Mouse (Mus musculus): ENCODE results near the gene Hist1h1d. TPM values are rescaled to one million over a fixed set of nuclear protein-coding genes. Genes with fewer than 3 reads are reported as not detected.
"Not testable (repeated sequence)": the region's sequence is repeated elsewhere in the genome, so short reads cannot be mapped to it uniquely, and the experiment has no call there.

The Hist1h1d gene
- polyA plus RNA-seq, 1 experiment from 2014 or later, result 0.21 TPM

DNA sequence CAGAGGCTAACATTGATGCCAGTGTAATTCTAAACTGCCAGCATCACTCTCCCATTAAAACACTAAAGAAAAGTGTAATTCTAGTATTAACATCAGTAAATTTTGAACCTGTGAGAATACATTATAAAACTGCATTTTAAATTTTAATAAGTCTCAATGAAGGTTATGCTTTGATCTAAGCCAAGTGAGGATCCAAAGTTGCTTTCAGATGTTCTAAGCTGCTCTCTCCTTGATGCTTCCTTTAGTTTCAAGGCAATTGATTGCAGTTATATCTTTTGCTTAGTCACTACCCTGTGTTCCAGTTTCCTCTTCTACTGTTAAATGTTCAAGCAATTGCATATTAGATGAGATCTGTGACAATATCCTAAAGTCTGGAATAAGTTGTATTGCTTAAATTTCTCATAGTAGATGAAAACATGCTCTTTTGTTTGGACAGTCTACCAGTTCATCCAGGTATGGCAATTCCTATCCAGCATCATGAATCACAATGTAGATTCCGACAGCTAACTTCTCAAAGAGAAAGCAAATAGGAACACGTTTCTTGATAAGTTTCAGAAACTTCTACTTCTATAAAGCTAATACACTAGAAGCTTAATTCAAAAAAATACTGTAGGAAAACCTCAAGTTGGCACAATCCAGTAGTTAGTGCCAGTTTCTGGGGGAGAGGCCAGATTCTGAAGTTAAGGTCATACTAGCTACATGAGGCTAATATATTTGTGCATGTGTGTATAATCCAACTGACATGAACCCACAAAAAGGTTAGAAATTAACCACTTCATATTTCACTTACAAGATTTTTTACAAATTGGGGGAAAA is 19.4 kb downstream of the Hist1h1d start:
- H3K27me3 ChIP-seq (replicated peaks; ENCODE audit: control insufficient read depth, insufficient read depth, low read length), result no peaks in the 10 kb centered on the region
- peak overlapping the region; percentile 35 for H3K4me3 ChIP-seq (ENCODE audit: low read depth, low read length)
- ATAC-seq, result no peak
- 0 out of 2 replicates have a peak overlapping the region, but pooled peaks have one; percentile 65 for H3K27ac ChIP-seq (ENCODE audit: low read depth, low read length)
- 25% methylated on average over 2 of the region's 2 CpGs for WGBS
- no peak for TF ChIP-seq CTCF (IDR thresholded peaks at IDR 0.05; ENCODE audit: low read depth)
- H3K9ac ChIP-seq (ENCODE audit: low read depth, low read length), result peak overlapping the region; percentile 41
- peak overlapping the region; percentile 69 for H3K4me2 ChIP-seq (replicated peaks; ENCODE audit: low read depth)
- no peaks in the 10 kb centered on the region for H3K36me3 ChIP-seq (ENCODE audit: control insufficient read depth, insufficient read depth)
- peaks cover 9% of the 10 kb centered on the region; the same call in 1 of the 2 replicates for H3K4me1 ChIP-seq (replicated peaks; ENCODE audit: control insufficient read depth, insufficient read depth, low read length)
- H3K9me3 ChIP-seq (ENCODE audit: control insufficient read depth), result no peaks in the 10 kb centered on the region

DNA sequence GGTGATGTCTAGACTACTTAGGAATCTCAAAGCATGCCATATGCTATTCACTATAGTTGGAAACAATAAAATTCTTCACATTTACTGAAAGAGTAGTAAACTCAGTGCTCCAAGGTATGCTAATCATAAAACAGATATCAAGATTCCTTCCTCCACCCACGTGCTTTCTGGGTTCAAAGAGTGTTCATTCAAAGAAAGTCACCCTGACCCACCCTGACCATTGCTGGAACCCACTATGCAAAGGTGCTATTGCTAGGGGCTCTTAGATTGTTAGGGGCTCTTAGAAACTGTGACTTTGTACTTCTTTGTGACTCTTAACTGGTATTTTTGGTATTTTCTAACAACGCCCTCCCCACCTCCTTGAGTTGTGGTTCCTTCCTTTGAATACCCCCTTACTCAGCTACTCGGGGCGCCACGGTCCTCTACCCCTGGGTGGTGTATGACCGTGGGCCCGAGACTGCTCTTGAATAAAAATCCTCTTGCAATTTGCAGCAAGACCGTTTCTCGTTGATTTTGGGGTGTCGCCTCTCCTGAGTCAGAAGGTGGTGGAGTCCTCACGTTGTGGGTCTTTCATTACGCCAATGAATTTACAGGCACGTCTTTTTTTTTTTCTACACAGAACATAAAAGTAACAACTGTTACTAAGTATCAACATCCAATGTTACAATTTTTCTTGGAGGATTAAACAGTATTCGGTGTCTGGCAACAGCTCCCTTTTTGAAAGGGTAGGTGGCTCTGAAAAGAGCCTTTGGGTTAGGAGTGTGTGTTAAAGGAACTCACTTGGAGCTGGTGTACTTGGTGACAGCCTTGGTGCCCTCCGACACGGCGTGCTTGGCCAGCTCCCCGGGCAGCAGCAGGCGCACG is 20.2 kb downstream of the Hist1h1d start:
- H3K36me3 ChIP-seq (ENCODE audit: control insufficient read depth, insufficient read depth); ATAC-seq; H3K9me3 ChIP-seq (ENCODE audit: control insufficient read depth); H3K4me1 ChIP-seq (replicated peaks; ENCODE audit: control insufficient read depth, insufficient read depth, low read length); H3K27me3 ChIP-seq (replicated peaks; ENCODE audit: control insufficient read depth, insufficient read depth, low read length): not testable (repeated sequence)
- Histone ChIP-seq H3K27ac (ENCODE audit: low read depth, low read length) (peak overlapping the region; percentile 62), H3K9ac (ENCODE audit: low read depth, low read length) (peak overlapping the region; percentile 53), H3K4me3 (ENCODE audit: low read depth, low read length) (peak overlapping the region; percentile 35), H3K4me2 (replicated peaks; ENCODE audit: low read depth) (peak overlapping the region; percentile 69)
- 5% methylated on average over 17 of the region's 20 CpGs for WGBS

DNA sequence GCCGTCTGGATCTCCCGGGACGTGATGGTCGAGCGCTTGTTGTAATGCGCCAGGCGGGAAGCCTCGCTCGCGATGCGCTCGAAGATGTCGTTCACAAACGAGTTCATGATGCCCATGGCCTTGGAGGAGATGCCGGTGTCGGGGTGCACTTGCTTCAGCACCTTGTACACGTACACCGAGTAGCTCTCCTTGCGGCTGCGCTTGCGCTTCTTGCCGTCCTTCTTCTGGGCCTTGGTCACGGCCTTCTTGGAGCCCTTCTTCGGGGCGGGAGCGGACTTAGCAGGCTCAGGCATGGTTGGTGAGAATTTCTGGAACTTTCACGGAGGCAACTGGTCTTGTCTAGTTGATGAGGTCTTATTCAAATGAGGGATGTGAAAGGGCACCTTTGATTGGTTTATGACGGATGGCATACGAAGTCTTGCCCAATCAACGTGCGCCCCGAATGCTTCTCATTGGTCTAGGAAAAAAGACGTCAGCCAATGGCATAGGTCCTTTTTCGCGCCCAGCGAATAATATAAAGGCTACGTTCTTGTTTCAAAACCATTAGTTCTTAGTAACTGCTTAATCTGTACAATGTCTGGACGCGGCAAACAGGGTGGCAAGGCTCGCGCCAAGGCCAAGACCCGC is 20.9 kb downstream of the Hist1h1d start, which contains the start of the genes Hist1h2bf and Hist1h2ad:
Gene Hist1h2bf, minus strand, starts transcription at position 299 of the 627 bp plus-strand sequence.
Gene Hist1h2ad, plus strand, starts transcription at position 484 of the 627 bp plus-strand sequence.
- Histone ChIP-seq H3K4me2 (replicated peaks; ENCODE audit: low read depth) (peak within 1 kb of the TSS; percentile 69), H3K27ac (ENCODE audit: low read depth, low read length) (peak within 1 kb of the TSS; percentile 62), H3K9ac (ENCODE audit: low read depth, low read length) (peak within 1 kb of the TSS; percentile 53), H3K4me3 (ENCODE audit: low read depth, low read length) (peak within 1 kb of the TSS; percentile 35)
- ATAC-seq, result peak; percentile 87
- under 1% methylated on average over 28 of the region's 42 CpGs for WGBS
- not testable (repeated sequence) for H3K4me1 ChIP-seq (replicated peaks; ENCODE audit: control insufficient read depth, insufficient read depth, low read length); H3K36me3 ChIP-seq (ENCODE audit: control insufficient read depth, insufficient read depth); H3K27me3 ChIP-seq (replicated peaks; ENCODE audit: control insufficient read depth, insufficient read depth, low read length); H3K9me3 ChIP-seq (ENCODE audit: control insufficient read depth)

DNA sequence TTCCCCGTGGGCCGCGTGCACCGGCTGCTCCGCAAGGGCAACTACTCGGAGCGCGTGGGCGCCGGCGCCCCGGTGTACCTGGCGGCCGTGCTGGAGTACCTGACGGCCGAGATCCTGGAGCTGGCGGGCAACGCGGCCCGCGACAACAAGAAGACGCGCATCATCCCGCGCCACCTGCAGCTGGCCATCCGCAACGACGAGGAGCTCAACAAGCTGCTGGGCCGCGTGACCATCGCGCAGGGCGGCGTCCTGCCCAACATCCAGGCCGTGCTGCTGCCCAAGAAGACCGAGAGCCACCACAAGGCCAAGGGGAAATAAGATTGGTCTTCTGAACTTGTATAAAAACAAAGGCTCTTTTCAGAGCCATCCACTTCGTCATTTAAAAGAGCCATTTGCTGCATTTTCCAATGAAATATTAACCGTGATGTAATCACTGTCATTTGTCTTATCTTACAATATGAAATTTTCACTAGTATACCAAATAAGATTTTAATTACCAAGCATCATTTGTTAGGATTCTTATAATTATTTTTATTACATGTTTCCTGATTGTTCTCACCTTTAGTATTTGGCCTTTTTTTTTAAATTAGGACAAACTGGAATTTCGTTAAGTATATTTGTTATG is 21.6 kb downstream of the Hist1h1d start:
- not testable (repeated sequence) for H3K27me3 ChIP-seq (replicated peaks; ENCODE audit: control insufficient read depth, insufficient read depth, low read length); H3K36me3 ChIP-seq (ENCODE audit: control insufficient read depth, insufficient read depth); H3K9ac ChIP-seq (ENCODE audit: low read depth, low read length); H3K4me1 ChIP-seq (replicated peaks; ENCODE audit: control insufficient read depth, insufficient read depth, low read length); H3K9me3 ChIP-seq (ENCODE audit: control insufficient read depth)
- under 1% methylated on average over 4 of the region's 39 CpGs for WGBS
- Histone ChIP-seq H3K4me3 (ENCODE audit: low read depth, low read length) (peak overlapping the region; percentile 18; the same call in 1 of the 2 replicates), H3K27ac (ENCODE audit: low read depth, low read length) (peak overlapping the region; percentile 62; the same call in 1 of the 2 replicates), H3K4me2 (replicated peaks; ENCODE audit: low read depth) (peak overlapping the region; percentile 69)
- ATAC-seq, result peak; percentile 29

DNA sequence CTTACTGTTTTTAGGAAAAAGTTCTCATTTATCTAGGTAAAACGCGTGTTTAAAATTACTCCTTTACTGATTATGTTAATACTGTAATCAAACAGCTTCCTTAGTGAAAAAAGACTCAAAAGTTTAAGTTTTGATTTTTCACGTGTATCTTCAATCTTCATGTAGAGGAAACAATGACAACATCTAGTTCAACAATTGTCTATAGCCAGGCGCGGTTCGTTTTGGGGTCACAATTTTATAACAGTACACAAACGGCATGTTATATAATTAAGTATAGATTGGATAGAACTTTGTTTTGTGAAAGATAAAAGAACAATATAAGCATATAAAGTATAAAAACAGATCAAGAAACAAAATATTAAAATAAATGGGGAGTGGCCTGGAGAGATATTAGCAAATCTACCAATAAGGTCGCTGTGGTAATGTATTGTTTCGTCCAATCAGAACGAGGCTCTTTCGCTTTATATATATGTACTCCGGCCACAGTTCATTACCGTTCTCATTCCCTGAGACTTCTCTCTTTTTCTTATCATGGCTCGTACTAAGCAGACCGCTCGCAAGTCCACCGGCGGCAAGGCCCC is 22.3 kb downstream of the Hist1h1d start, which contains the start of gene Hist1h3d:
Gene Hist1h3d, plus strand, starts transcription at position 493 of the 581 bp plus-strand sequence.
- H3K4me3 ChIP-seq (ENCODE audit: low read depth, low read length), result peak within 1 kb of the TSS; percentile 34
- no peaks in the 10 kb centered on the region for H3K27me3 ChIP-seq (replicated peaks; ENCODE audit: control insufficient read depth, insufficient read depth, low read length)
- H3K9me3 ChIP-seq (ENCODE audit: control insufficient read depth), result no peaks in the 10 kb centered on the region
- H3K4me2 ChIP-seq (replicated peaks; ENCODE audit: low read depth), result peak within 1 kb of the TSS; percentile 67
- no peak for TF ChIP-seq CTCF (IDR thresholded peaks at IDR 0.05; ENCODE audit: low read depth)
- under 1% methylated on average over 18 of the region's 18 CpGs for WGBS
- peak within 1 kb of the TSS; percentile 46; the same call in 1 of the 2 replicates for H3K9ac ChIP-seq (ENCODE audit: low read depth, low read length)
- no peaks in the 10 kb centered on the region for H3K36me3 ChIP-seq (ENCODE audit: control insufficient read depth, insufficient read depth)
- peak within 1 kb of the TSS; percentile 54; the same call in 1 of the 2 replicates for H3K27ac ChIP-seq (ENCODE audit: low read depth, low read length)
- H3K4me1 ChIP-seq (replicated peaks; ENCODE audit: control insufficient read depth, insufficient read depth, low read length), result peaks cover 9% of the 10 kb centered on the region; the same call in 1 of the 2 replicates
- peak; percentile 52 for ATAC-seq

DNA sequence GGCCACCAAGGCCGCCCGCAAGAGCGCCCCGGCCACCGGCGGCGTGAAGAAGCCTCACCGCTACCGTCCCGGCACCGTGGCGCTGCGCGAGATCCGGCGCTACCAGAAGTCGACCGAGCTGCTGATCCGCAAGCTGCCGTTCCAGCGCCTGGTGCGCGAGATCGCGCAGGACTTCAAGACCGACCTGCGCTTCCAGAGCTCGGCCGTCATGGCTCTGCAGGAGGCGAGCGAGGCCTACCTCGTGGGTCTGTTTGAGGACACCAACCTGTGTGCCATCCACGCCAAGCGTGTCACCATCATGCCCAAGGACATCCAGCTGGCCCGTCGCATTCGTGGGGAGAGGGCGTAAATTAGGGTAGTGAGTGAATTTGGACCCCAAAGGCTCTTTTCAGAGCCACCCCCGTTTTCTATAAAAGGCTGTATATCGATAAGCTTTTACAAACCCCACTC is 22.8 kb downstream of the Hist1h1d start:
- Histone ChIP-seq H3K9ac (ENCODE audit: low read depth, low read length) (peak overlapping the region; percentile 46; the same call in 1 of the 2 replicates), H3K27ac (ENCODE audit: low read depth, low read length) (peak overlapping the region; percentile 54; the same call in 1 of the 2 replicates), H3K4me3 (ENCODE audit: low read depth, low read length) (peak overlapping the region; percentile 34), H3K4me2 (replicated peaks; ENCODE audit: low read depth) (peak overlapping the region; percentile 67)
- WGBS, result 0% methylated on average over 9 of the region's 40 CpGs
- ATAC-seq; H3K27me3 ChIP-seq (replicated peaks; ENCODE audit: control insufficient read depth, insufficient read depth, low read length); H3K9me3 ChIP-seq (ENCODE audit: control insufficient read depth); H3K36me3 ChIP-seq (ENCODE audit: control insufficient read depth, insufficient read depth); H3K4me1 ChIP-seq (replicated peaks; ENCODE audit: control insufficient read depth, insufficient read depth, low read length): not testable (repeated sequence)

Data from intestine, postnatal 0 days (tissue).